In the genomic region with DNA sequence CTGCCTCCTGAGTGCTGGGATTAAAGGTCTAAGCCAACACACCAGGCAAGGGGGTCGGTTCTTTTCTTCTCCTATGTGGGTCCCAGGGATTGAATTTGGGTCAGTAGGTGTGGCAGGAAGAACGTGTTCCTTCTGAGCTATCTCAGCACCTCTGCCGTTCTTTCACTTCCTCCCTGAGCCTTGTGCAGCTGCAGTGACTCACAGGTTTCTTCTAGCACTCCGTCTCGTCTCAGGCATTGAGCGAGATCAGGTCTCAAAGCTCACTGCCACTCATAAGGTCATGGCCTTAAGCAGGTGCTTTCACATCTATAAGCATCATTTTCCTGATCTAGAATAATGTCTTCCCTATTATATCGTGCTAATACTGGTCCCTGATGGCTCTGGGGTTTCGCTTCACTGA, we compare ENCODE assay signal across 17 mouse cellular contexts. TPM values are rescaled to one million over a fixed set of nuclear protein-coding genes. Genes with fewer than 3 reads are reported as not detected.
DNase-seq lines count a peak whose midpoint lies in the region; ATAC-seq and TF ChIP-seq lines count a peak whose summit lies in the region.
"Had no signal": no experiment of that assay in that cellular context is flagged by ENCODE, and none has a peak within 500 bp of the region (broad histone marks: within the 10 kb centered on the region; RNA-seq: fewer than 3 reads in every experiment).

No protein-coding gene starts in this region.

- no peak for TF ChIP-seq CTCF in MEL (IDR thresholded peaks at IDR 0.05 in 2 of 3, conservative IDR thresholded peaks at IDR 0.05 in 1 of 3; ENCODE audit: control insufficient read depth in 1 of 3, insufficient read depth in 1 of 3, low read depth in 2 of 3, low read length in 3 of 3, poor library complexity in 1 of 3, severe bottlenecking in 1 of 3)

- H3K79me2 ChIP-seq in MEL (ENCODE audit: control insufficient read depth, insufficient read depth, low read length, poor library complexity), result no peaks in the 10 kb centered on the region

- no peak overlapping the region for H3K4me3 ChIP-seq in hindbrain, embryonic 13.5 days
- no peak overlapping the region for H3K4me3 ChIP-seq in hindbrain, embryonic 11.5 days (ENCODE audit: low read depth, low read length)
- H3K4me3 ChIP-seq in MEL (ENCODE audit: control insufficient read depth in 1 of 2, insufficient read depth in 1 of 2, low read depth in 2 of 2, low read length in 2 of 2), result peak overlapping the region; percentile 37 to 39; a peak in 2 of 4 replicates
- no peak overlapping the region for H3K4me3 ChIP-seq in hindbrain, embryonic 14.5 days (replicated peaks; ENCODE audit: low read length)
- H3K4me3 ChIP-seq: heart, embryonic 13.5 days; liver, embryonic 13.5 days; megakaryocyte, embryonic 14.5 days had no signal

- H3K27me3 ChIP-seq in hindbrain, embryonic 13.5 days, result no peaks in the 10 kb centered on the region
- no peaks in the 10 kb centered on the region for H3K27me3 ChIP-seq in hindbrain, embryonic 11.5 days (ENCODE audit: control insufficient read depth, insufficient read depth, low read length)
- no peaks in the 10 kb centered on the region for H3K27me3 ChIP-seq in MEL (ENCODE audit: control insufficient read depth in 1 of 2, insufficient read depth in 2 of 2, low read length in 2 of 2)
- H3K27me3 ChIP-seq in hindbrain, embryonic 14.5 days (ENCODE audit: control insufficient read depth, insufficient read depth, low read length), result no peaks in the 10 kb centered on the region
- H3K27me3 ChIP-seq: heart, embryonic 13.5 days; liver, embryonic 13.5 days; megakaryocyte, embryonic 14.5 days had no signal

- TF ChIP-seq EP300 in MEL (IDR thresholded peaks at IDR 0.05; ENCODE audit: low read depth in 1 of 2, low read length in 2 of 2), result peak; percentile 45 to 49; a peak in 3 of 4 replicates

- ATAC-seq in hindbrain, embryonic 13.5 days (ENCODE audit: low FRiP score), result no peak
- ATAC-seq in hindbrain, embryonic 11.5 days (ENCODE audit: low FRiP score), result no peak
- ATAC-seq in megakaryocyte progenitor cell, adult 5-6 weeks (replicated peaks; ENCODE audit: poor library complexity), result peak; percentile 50
- ATAC-seq in hindbrain, embryonic 14.5 days (ENCODE audit: low FRiP score), result no peak
- ATAC-seq: intestine, embryonic 16.5 days had no signal

- whole genome bisulfite sequencing in hindbrain, embryonic 13.5 days, result 81% methylated on average over 8 of the region's 8 CpGs
- WGBS in hindbrain, embryonic 11.5 days, result 77% methylated on average over 8 of the region's 8 CpGs
- WGBS in hindbrain, embryonic 14.5 days, result 84% methylated on average over 8 of the region's 8 CpGs

- no peaks in the 10 kb centered on the region for H3K9me3 ChIP-seq in hindbrain, embryonic 13.5 days
- no peaks in the 10 kb centered on the region for H3K9me3 ChIP-seq in hindbrain, embryonic 11.5 days (ENCODE audit: control insufficient read depth, low read length)
- no peaks in the 10 kb centered on the region for H3K9me3 ChIP-seq in MEL (replicated peaks; ENCODE audit: insufficient read depth, low read length)
- H3K9me3 ChIP-seq in hindbrain, embryonic 14.5 days (ENCODE audit: control insufficient read depth, low read length), result no peaks in the 10 kb centered on the region
- H3K9me3 ChIP-seq: heart, embryonic 13.5 days; liver, embryonic 13.5 days had no signal

- H3K27ac ChIP-seq in hindbrain, embryonic 13.5 days, result no peak overlapping the region
- no peak overlapping the region for H3K27ac ChIP-seq in hindbrain, embryonic 11.5 days (ENCODE audit: low read depth, low read length)
- peak overlapping the region; percentile 31; the same call in 1 of the 2 replicates for H3K27ac ChIP-seq in MEL (ENCODE audit: control insufficient read depth, low read depth, low read length)
- no peak overlapping the region for H3K27ac ChIP-seq in hindbrain, embryonic 14.5 days
- H3K27ac ChIP-seq: heart, embryonic 13.5 days; liver, embryonic 13.5 days had no signal

- TF ChIP-seq RAD21 in MEL (IDR thresholded peaks at IDR 0.05; ENCODE audit: low read depth, low read length), result no peak; the same call in 1 of the 2 replicates

- H3K36me3 ChIP-seq in hindbrain, embryonic 13.5 days, result peaks cover 37% of the 10 kb centered on the region
- H3K36me3 ChIP-seq in hindbrain, embryonic 11.5 days (ENCODE audit: control insufficient read depth, insufficient read depth, low read length), result 0 out of 2 replicates have a peak, but pooled peaks cover 5% of the 10 kb centered on the region
- peaks cover 0 to 4% of the 10 kb centered on the region in 2 experiments; a peak in 2 of 4 replicates for H3K36me3 ChIP-seq in MEL (ENCODE audit: control insufficient read depth in 1 of 2, insufficient read depth in 2 of 2, low read length in 2 of 2)
- peaks cover 31% of the 10 kb centered on the region for H3K36me3 ChIP-seq in hindbrain, embryonic 14.5 days (replicated peaks; ENCODE audit: control insufficient read depth, insufficient read depth)

- no peak for DNase-seq in hindbrain, embryonic 11.5 days (ENCODE audit: low spot score)
- DNase-seq in MEL (ENCODE audit: low read depth, low spot score), result peak; percentile 73
- DNase-seq in thymus, postnatal 25 days, result peak; percentile 57
- no peak for DNase-seq in kidney, adult 9 months
- no peak for DNase-seq in hindbrain, embryonic 14.5 days (ENCODE audit: low spot score)
- no peak for DNase-seq in adrenal gland, adult (ENCODE audit: inconsistent age in 2 of 2, low spot score in 1 of 2)
- DNase-seq: adrenal gland, postnatal 14 days; cerebellum, postnatal 25 days; gastrocnemius, postnatal 36 days; kidney, postnatal 25 days; liver, embryonic 13.5 days; retina, postnatal 1 day had no signal

- peak overlapping the region; percentile 36; the same call in 1 of the 2 replicates for H3K9ac ChIP-seq in hindbrain, embryonic 13.5 days
- no peak overlapping the region for H3K9ac ChIP-seq in hindbrain, embryonic 11.5 days (ENCODE audit: low read depth, low read length)
- 0 out of 2 replicates have a peak overlapping the region, but pooled peaks have one; percentile 19 for H3K9ac ChIP-seq in MEL (ENCODE audit: control insufficient read depth, low read depth, low read length, poor library complexity, severe bottlenecking)
- H3K9ac ChIP-seq in hindbrain, embryonic 14.5 days, result no peak overlapping the region
- H3K9ac ChIP-seq: heart, embryonic 13.5 days; liver, embryonic 13.5 days had no signal

- no peak overlapping the region for H3K4me2 ChIP-seq in hindbrain, embryonic 13.5 days
- H3K4me2 ChIP-seq in hindbrain, embryonic 11.5 days (replicated peaks; ENCODE audit: low read depth, low read length), result no peak overlapping the region
- no peak overlapping the region for H3K4me2 ChIP-seq in hindbrain, embryonic 14.5 days (replicated peaks)
- H3K4me2 ChIP-seq: heart, embryonic 13.5 days; liver, embryonic 13.5 days had no signal

- peaks cover 27% of the 10 kb centered on the region for H3K4me1 ChIP-seq in hindbrain, embryonic 13.5 days (replicated peaks)
- H3K4me1 ChIP-seq in hindbrain, embryonic 11.5 days (replicated peaks; ENCODE audit: control insufficient read depth, insufficient read depth, low read length), result no peaks in the 10 kb centered on the region
- peaks cover 2 to 6% of the 10 kb centered on the region in 2 experiments; a peak in 2 of 4 replicates for H3K4me1 ChIP-seq in MEL (ENCODE audit: control insufficient read depth in 1 of 2, insufficient read depth in 2 of 2, low read length in 2 of 2)
- no peaks in the 10 kb centered on the region for H3K4me1 ChIP-seq in hindbrain, embryonic 14.5 days (replicated peaks; ENCODE audit: control insufficient read depth, insufficient read depth, low read length)
- H3K4me1 ChIP-seq: heart, embryonic 13.5 days had no signal

- no peak for TF ChIP-seq POLR2A in MEL (IDR thresholded peaks at IDR 0.05; ENCODE audit: control insufficient read depth in 1 of 2, insufficient read depth in 1 of 2, low read depth in 1 of 2, low read length in 2 of 2, poor library complexity in 1 of 2)

TF ChIP-seq in MEL, 35 proteins besides CTCF, POLR2A, EP300 and RAD21 (continues in another document):
- TF ChIP-seq ZMIZ1 (IDR thresholded peaks at IDR 0.05; ENCODE audit: low read depth, low read length) (no peak), RCOR1 (IDR thresholded peaks at IDR 0.05; ENCODE audit: low read depth, low read length) (0 out of 2 replicates have a peak, but pooled peaks have one; percentile 12), E2F4 (IDR thresholded peaks at IDR 0.05; ENCODE audit: borderline replicate concordance, low read depth, low read length) (no peak), MYC (IDR thresholded peaks at IDR 0.05; ENCODE audit: low read depth, low read length) (0 out of 2 replicates have a peak, but pooled peaks have one; percentile 41)

RNA-seq across cellular contexts. Expression of gene St3gal2, which starts 35.1 kb away (rescaled TPM):
- 21.0 and 23.0 TPM in 2 replicates for polyA plus RNA-seq in hindbrain, embryonic 13.5 days (2015; fragmentation: Nextera tagmentation; extraction: Ambion mirVana)
- 10.6 and 11.8 TPM in 2 replicates for polyA plus RNA-seq in hindbrain, embryonic 11.5 days (2014; fragmentation: Nextera tagmentation; extraction: Ambion mirVana)
- 4.0 and 5.2 TPM in 2 replicates for total RNA-seq in MEL (2012; rRNA removed)
- polyA plus RNA-seq in MEL (2012; ENCODE audit: insufficient read depth in 1 of 2, insufficient read length in 2 of 2, low read depth in 1 of 2, low replicate concordance in 2 of 2, missing spikeins in 1 of 2), result 10 to 100 TPM in 1 of 2 experiments, not detected in 1; 18.0 TPM
- 5.8 and 6.5 TPM in 2 replicates for total RNA-seq in megakaryocyte progenitor cell, adult 5-6 weeks (2015)
- 4.3 and 6.9 TPM in 2 replicates for total RNA-seq in megakaryocyte progenitor cell, adult 5-6 weeks (2017)
- polyA plus RNA-seq in hindbrain, embryonic 14.5 days (2014; fragmentation: Nextera tagmentation; extraction: Ambion mirVana), result 17.6 and 18.3 TPM in 2 replicates

RNA-seq across cellular contexts. Expression of gene Ddx19a, which starts 42.8 kb away (rescaled TPM):
- 11.5 and 11.6 TPM in 2 replicates for polyA plus RNA-seq in hindbrain, embryonic 13.5 days (2015; fragmentation: Nextera tagmentation; extraction: Ambion mirVana)
- 29.8 and 32.8 TPM in 2 replicates for polyA plus RNA-seq in hindbrain, embryonic 11.5 days (2014; fragmentation: Nextera tagmentation; extraction: Ambion mirVana)
- total RNA-seq in MEL (2012; rRNA removed), result 17.0 and 17.3 TPM in 2 replicates
- 100 to 1,000 TPM in 1 of 2 experiments, 10 to 100 TPM in 1; 59.0 to 168 TPM for polyA plus RNA-seq in MEL (2012; ENCODE audit: insufficient read depth in 1 of 2, insufficient read length in 2 of 2, low read depth in 1 of 2, low replicate concordance in 2 of 2, missing spikeins in 1 of 2)
- total RNA-seq in megakaryocyte progenitor cell, adult 5-6 weeks (2015), result 75.2 and 76.8 TPM in 2 replicates
- total RNA-seq in megakaryocyte progenitor cell, adult 5-6 weeks (2017), result 37.4 and 48.8 TPM in 2 replicates
- polyA plus RNA-seq in hindbrain, embryonic 14.5 days (2014; fragmentation: Nextera tagmentation; extraction: Ambion mirVana), result 13.0 and 13.3 TPM in 2 replicates

RNA-seq across cellular contexts. Expression of gene Fuk, which starts 52.5 kb away (rescaled TPM):
- polyA plus RNA-seq in hindbrain, embryonic 13.5 days (2015; fragmentation: Nextera tagmentation; extraction: Ambion mirVana), result 7.5 and 8.4 TPM in 2 replicates
- polyA plus RNA-seq in hindbrain, embryonic 11.5 days (2014; fragmentation: Nextera tagmentation; extraction: Ambion mirVana), result 4.5 and 5.0 TPM in 2 replicates
- 8.3 and 9.1 TPM in 2 replicates for total RNA-seq in MEL (2012; rRNA removed)
- polyA plus RNA-seq in MEL (2012; ENCODE audit: insufficient read depth in 1 of 2, insufficient read length in 2 of 2, low read depth in 1 of 2, low replicate concordance in 2 of 2, missing spikeins in 1 of 2), result 10 to 100 TPM in 1 of 2 experiments, not detected in 1; 10.6 TPM
- total RNA-seq in megakaryocyte progenitor cell, adult 5-6 weeks (2015), result 2.6 and 3.0 TPM in 2 replicates
- total RNA-seq in megakaryocyte progenitor cell, adult 5-6 weeks (2017), result 3.0 and 6.0 TPM in 2 replicates
- 5.0 and 5.8 TPM in 2 replicates for polyA plus RNA-seq in hindbrain, embryonic 14.5 days (2014; fragmentation: Nextera tagmentation; extraction: Ambion mirVana)

Comparison
In these comparisons a context has a peak if more than half of its experiments do, and no peak if none do; other contexts are left out.
1. H3K9ac ChIP-seq: peak in hindbrain, embryonic 13.5 days (single experiment) and MEL (single experiment); none in hindbrain, embryonic 11.5 days (single experiment) and hindbrain, embryonic 14.5 days (single experiment).
2. H3K4me3 ChIP-seq: peak in MEL (2 of 2); none in hindbrain, embryonic 13.5 days (single experiment), hindbrain, embryonic 11.5 days (single experiment) and hindbrain, embryonic 14.5 days (single experiment).
3. DNase-seq: peak in MEL (single experiment) and thymus, postnatal 25 days (single experiment); none in hindbrain, embryonic 11.5 days (single experiment), kidney, adult 9 months (single experiment), hindbrain, embryonic 14.5 days (single experiment) and adrenal gland, adult (0 of 2).